Mouse (Mus musculus): ENCODE measurements at regions not wholly inside any gene's neighbourhood (a gene's known extent, or its start where the extent isn't known, plus 50 kb on each side); places are given as distances from the start of the nearest gene placed in this dataset.

- no peak overlapping the region for H3K27ac ChIP-seq (ENCODE audit: low read depth, low read length)
- H3K9me3 ChIP-seq (ENCODE audit: control insufficient read depth, low read length): no peaks in the 10 kb centered on the region
- no peaks in the 10 kb centered on the region for H3K36me3 ChIP-seq (ENCODE audit: control insufficient read depth, insufficient read depth, low read length)
- no peak for ATAC-seq (replicated peaks; ENCODE audit: low FRiP score)
- DNase-seq (ENCODE audit: low spot score): no peak
- WGBS: 31% methylated on average over 6 of the region's 6 CpGs
- no peaks in the 10 kb centered on the region for H3K27me3 ChIP-seq (ENCODE audit: control insufficient read depth, insufficient read depth, low read length)
- H3K9ac ChIP-seq (ENCODE audit: low read length): no peak overlapping the region
- no peak overlapping the region for H3K4me3 ChIP-seq (ENCODE audit: low read depth, low read length)
- H3K4me1 ChIP-seq (replicated peaks; ENCODE audit: control insufficient read depth, insufficient read depth, low read length): 0 out of 2 replicates have a peak, but pooled peaks cover 7% of the 10 kb centered on the region
- H3K4me2 ChIP-seq (ENCODE audit: low read depth, low read length, severe bottlenecking): no peak overlapping the region
These were observed 67.5 kb upstream of the Lhx1 start for GRCm38 (mm10) chr11:84592715-84593339.

GRCm38 (mm10) chr11:84587107-84587506 is 61.8 kb upstream of the Lhx1 start:
- no peak for DNase-seq (ENCODE audit: low spot score)
- Histone ChIP-seq H3K9ac (ENCODE audit: low read length) (no peak overlapping the region), H3K36me3 (ENCODE audit: control insufficient read depth, insufficient read depth, low read length) (no peaks in the 10 kb centered on the region), H3K27ac (ENCODE audit: low read depth, low read length) (no peak overlapping the region), H3K9me3 (ENCODE audit: control insufficient read depth, low read length) (no peaks in the 10 kb centered on the region), H3K4me1 (replicated peaks; ENCODE audit: control insufficient read depth, insufficient read depth, low read length) (peaks cover 9% of the 10 kb centered on the region; the same call in 1 of the 2 replicates), H3K4me2 (ENCODE audit: low read depth, low read length, severe bottlenecking) (no peak overlapping the region), H3K27me3 (ENCODE audit: control insufficient read depth, insufficient read depth, low read length) (no peaks in the 10 kb centered on the region), H3K4me3 (ENCODE audit: low read depth, low read length) (no peak overlapping the region)
- WGBS: 17% methylated on average over 14 of the region's 14 CpGs
- no peak for ATAC-seq (replicated peaks; ENCODE audit: low FRiP score)

- ATAC-seq (replicated peaks; ENCODE audit: low FRiP score) (peak; percentile 42; the same call in 1 of the 2 replicates), DNase-seq (ENCODE audit: low spot score) (no peak)
- H3K9me3 ChIP-seq (ENCODE audit: control insufficient read depth, low read length): no peaks in the 10 kb centered on the region
- no peak overlapping the region for H3K4me2 ChIP-seq (ENCODE audit: low read depth, low read length, severe bottlenecking)
- H3K27me3 ChIP-seq (ENCODE audit: control insufficient read depth, insufficient read depth, low read length): no peaks in the 10 kb centered on the region
- no peak overlapping the region for H3K9ac ChIP-seq (ENCODE audit: low read length)
- H3K27ac ChIP-seq (ENCODE audit: low read depth, low read length): no peak overlapping the region
- H3K4me1 ChIP-seq (replicated peaks; ENCODE audit: control insufficient read depth, insufficient read depth, low read length): peaks cover 9% of the 10 kb centered on the region; the same call in 1 of the 2 replicates
- no peak overlapping the region for H3K4me3 ChIP-seq (ENCODE audit: low read depth, low read length)
- WGBS: 25% methylated on average over 3 of the region's 3 CpGs
- no peaks in the 10 kb centered on the region for H3K36me3 ChIP-seq (ENCODE audit: control insufficient read depth, insufficient read depth, low read length)
These were observed 60.3 kb upstream of the Lhx1 start for GRCm38 (mm10) chr11:84585626-84586025.

GRCm38 (mm10) chr11:84578805-84579541 is 53.6 kb upstream of the Lhx1 start:
- Histone ChIP-seq H3K4me1 (replicated peaks; ENCODE audit: control insufficient read depth, insufficient read depth, low read length) (peaks cover 12% of the 10 kb centered on the region; the same call in 1 of the 2 replicates), H3K9me3 (ENCODE audit: control insufficient read depth, low read length) (no peaks in the 10 kb centered on the region), H3K27me3 (ENCODE audit: control insufficient read depth, insufficient read depth, low read length) (peaks cover 5% of the 10 kb centered on the region; the same call in 1 of the 2 replicates), H3K4me2 (ENCODE audit: low read depth, low read length, severe bottlenecking) (no peak overlapping the region), H3K27ac (ENCODE audit: low read depth, low read length) (no peak overlapping the region), H3K4me3 (ENCODE audit: low read depth, low read length) (no peak overlapping the region), H3K36me3 (ENCODE audit: control insufficient read depth, insufficient read depth, low read length) (no peaks in the 10 kb centered on the region), H3K9ac (ENCODE audit: low read length) (no peak overlapping the region; the same call in 1 of the 2 replicates)
- WGBS: 30% methylated on average over 17 of the region's 17 CpGs
- DNase-seq (ENCODE audit: low spot score) (peak; percentile 69), ATAC-seq (replicated peaks; ENCODE audit: low FRiP score) (peak; percentile 65; the same call in 1 of the 2 replicates)

Measured in forebrain, embryonic 11.5 days (tissue).